Mouse (Mus musculus) kidney, adult 2 months (tissue): ENCODE data around the gene Cpeb4.

Experiments used
- CTCF ChIP-seq: fragments of 200-500 bp; conservative IDR thresholded peaks from 2 replicates; pipeline ENCODE4 v1.5.1; 2011; ENCODE audit warnings: low read depth, mild to moderate bottlenecking, control low read depth, low read length, moderate library complexity, mixed read lengths; ENCODE audit not compliant: insufficient read depth, insufficient read length
- POLR2A ChIP-seq: fragments of 200-500 bp; IDR thresholded peaks from one replicate; pipeline ENCODE4 v1.6.1; 2011; ENCODE audit warnings: low read depth, low read length, control low read depth

DNA sequence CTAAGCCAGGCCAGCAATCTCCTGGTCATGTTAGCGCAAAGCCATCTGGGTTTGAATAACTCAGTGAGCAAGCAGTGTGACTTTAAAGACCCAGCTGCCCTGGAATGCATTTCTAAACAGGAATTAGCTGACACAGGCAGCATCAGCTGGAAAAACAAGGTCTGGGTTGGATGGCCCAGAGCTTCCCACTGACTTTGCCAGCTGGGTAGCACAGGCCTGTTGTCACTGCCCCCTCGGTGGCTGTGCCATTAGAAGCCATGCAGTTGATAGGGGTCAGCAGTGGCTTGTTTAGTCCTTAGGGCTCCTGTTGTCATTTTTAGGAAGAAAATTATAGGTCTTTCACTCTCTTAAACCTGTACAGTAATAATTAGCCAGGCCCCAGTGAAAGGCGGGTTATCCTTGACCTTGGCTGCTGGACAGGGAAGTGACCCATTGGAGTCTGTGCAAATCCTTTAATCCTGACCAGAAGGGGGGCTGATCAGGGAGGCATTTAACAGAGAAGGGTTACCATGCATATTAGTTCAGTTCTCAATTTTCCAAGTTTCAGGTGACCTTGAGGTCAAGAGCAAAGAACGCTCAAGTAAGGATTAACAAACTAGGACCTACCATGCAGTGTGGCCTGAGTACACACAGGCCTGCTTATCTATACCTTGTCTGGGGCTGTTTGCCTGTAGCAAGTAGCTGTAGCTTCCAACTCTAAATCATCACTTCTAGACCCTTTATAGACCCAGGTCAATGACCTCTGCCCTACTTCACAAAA lies 43.8 kb upstream of the Cpeb4 start:
- TF ChIP-seq POLR2A (no peak), CTCF (no peak)
